Mouse (Mus musculus): ENCODE measurements around the gene Rad9a.

Gene Rad9a

DNA sequence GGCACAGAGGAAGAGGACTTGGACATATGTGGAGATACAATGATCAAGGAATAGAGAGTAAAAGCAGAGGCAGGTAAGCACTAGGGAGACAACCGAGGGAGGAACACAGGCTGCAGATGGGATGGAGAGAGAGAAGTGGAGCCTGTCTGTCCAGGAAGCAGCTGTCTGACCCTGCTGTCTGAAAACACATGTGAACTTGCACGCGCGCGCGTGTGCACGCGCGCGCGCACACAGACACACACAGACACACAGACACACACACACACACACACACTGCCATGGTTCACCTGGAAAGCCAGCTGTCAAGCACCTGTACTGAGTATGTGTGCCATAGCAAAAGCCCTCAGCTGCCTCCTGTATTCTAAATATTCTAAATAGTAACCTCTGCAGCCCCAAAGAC is 16.8 kb upstream of the Rad9a start:
- WGBS, result 95% methylated on average over 11 of the region's 11 CpGs

DNA sequence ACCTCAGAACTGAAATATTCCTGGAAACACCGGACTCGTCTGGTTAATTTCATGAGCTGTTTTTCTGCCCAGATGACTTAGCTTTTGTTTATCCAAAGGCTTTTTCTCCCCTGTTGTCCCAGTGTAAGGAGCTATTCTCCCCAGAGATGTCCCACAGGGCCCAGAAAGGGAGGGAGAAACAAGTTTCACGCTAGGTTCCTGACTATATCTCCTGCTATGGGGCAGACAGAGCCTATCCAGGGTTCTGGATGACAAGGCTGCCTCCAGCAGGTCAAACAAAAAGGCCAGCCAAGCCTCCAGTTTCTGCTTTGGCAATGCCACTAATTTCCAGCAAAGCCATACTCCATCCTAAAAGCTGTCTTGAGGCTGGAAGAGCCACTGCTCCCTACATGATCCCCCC is 16.4 kb upstream of the Rad9a start:
- WGBS, result 69% methylated on average over 3 of the region's 3 CpGs

GRCm38 (mm10) chr19:4217140-4217539 is 15.7 kb upstream of the Rad9a start:
- WGBS, result 47% methylated on average over 5 of the region's 5 CpGs

DNA sequence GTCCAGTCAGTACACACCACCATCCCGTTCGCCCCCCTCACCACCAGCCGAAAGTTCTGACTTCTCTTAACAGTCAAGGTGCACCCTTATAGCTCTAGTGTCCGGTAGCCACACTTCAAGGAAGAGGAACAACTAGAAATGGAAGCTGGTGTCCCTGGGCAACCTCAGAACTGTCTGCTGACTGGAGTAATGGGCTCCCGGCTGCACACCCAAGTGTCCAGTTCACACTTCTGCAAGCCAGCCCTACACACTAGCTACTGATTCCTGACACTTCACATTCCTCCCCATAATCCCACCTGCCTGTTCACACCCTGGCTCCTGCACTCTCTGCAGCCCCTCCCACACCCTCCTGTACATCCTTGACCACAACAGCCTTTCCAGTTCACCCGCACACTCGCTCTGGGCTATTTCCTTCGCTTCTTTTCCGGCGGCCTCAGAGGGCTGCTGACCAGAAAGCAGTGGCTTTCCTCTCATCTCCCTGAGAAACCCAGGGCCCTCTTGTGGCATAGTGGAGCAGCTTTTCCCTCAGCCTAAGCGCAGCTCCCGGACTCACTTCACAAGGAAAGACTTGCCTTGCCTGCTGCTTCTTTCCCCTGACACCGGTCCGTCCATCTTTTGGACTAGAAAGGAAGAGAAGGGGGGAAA is 14.7 kb upstream of the Rad9a start:
- WGBS, result 28% methylated on average over 14 of the region's 14 CpGs

DNA sequence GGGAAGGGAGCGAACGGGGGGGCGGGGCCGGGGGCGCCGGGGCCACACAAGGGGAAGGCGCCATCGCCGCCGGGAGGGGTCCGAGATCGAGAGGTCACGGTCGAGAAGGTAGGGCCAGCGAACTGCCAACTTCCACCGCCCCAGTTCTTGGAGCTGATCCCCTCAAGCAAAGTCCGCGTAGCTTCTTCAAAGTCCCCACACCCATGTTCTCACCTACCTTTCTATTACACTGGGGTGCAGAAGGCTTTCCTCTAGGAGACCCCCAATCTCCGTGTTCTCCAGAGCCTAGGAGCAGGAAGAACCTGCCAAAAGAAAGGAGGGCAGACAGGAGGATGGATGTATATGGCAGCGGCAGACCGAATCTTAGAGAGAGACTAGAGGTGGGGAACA is 14.0 kb upstream of the Rad9a start:
- 9% methylated on average over 16 of the region's 21 CpGs for WGBS

DNA sequence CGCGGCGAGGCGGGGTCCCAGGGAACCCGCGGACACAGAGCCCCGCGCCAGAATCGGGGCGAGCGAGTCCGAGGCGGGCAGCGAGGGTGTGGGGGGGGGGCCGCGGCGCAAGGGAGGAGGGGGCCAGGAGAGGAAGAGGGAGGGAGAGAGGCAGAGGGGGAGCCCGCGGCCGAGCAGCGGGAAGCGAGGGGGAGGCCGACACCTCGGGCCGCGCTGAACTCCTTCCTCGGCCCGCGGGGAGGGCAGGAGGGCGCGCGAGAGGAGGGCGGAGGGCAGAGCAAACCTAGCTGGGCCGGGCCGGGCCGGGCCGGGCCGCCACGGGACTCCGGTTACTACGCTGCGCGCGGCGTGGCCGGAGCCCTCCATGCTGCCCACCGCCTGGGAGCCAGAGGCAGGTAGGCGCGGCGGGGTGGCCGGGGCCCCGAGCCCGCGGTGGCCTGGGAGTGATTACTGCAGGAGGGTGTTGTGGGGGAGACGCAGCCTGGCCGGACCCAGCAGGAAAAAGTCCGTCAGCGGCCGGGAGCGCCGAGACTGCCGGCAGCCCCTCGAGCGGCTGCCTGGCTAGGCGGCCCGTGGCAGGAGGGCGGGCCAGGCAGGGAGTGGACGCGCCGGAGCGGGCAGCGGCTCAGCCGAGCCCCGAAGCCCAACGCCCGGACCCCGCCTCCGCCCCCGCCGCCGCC is 13.4 kb upstream of the Rad9a start:
- WGBS, result under 1% methylated on average over 56 of the region's 81 CpGs

GRCm38 (mm10) chr19:4214071-4214770 is 12.8 kb upstream of the Rad9a start, which contains the start of the genes Clcf1 and AC109138.7:
Clcf1 (plus strand) TSS chr19:4214238.
AC109138.7 (plus strand) TSS chr19:4214357.
- 2% methylated on average over 49 of the region's 49 CpGs for WGBS

- 38% methylated on average over 9 of the region's 9 CpGs for WGBS
These were observed 12.1 kb upstream of the Rad9a start for GRCm38 (mm10) chr19:4213524-4213974.

DNA sequence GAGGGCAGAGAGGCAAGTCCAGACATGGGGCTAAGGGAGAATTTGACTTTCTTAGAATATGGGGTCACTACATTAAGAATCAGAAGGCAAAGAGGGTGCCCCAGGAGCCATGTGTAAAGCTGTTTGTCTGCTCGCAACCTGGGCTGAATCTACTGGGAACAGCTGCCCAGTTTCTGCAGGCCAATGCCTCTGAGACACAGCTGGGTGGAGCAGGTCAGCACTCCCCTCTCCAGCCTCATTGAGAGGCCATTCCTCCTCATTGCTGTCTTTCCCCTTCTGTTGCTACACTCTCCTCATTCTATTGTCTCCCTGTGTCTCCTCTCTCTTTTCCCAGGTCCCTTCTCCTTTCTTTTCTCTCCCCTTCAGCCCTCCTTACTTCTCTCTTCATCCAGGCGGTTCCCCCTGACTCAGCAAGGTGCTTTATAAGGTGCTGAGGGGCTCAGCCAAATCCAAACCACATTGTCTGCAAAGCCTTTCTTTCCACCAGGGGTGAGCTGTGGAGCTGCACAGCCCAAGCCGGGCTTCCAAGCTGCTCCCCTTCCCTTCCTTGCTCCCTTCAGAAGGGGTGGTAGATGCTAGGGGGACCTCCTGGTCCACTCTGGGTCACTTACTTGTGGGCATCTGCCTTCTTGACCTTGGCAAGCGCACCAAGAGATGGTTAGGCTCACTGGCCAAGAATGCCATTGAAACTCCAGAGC is 10.6 kb upstream of the Rad9a start:
- WGBS, result 76% methylated on average over 4 of the region's 4 CpGs

DNA sequence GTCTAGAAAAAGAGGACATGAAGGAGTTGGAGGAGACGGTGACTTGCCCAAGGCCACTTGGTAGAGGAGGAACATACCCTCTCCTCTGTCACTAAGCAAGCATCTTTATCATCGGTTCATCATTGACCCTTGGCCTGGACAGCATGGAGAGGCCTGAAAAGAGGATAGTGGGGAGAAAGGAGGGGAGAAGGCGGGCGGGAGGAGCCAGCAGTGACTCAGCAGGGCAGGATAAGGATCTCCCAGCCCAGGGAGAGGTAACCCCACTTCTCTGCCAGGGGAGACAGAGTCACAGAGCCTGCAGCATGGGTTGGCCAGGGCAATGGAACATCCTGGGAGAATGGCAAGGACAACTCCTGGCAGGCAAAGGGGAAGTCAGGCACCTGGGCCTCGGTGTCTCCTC is 7.1 kb upstream of the Rad9a start:
- WGBS, result 84% methylated on average over 5 of the region's 5 CpGs

- 9% methylated on average over 2 of the region's 2 CpGs for WGBS
These were observed 5.5 kb upstream of the Rad9a start for GRCm38 (mm10) chr19:4206971-4207370.

DNA sequence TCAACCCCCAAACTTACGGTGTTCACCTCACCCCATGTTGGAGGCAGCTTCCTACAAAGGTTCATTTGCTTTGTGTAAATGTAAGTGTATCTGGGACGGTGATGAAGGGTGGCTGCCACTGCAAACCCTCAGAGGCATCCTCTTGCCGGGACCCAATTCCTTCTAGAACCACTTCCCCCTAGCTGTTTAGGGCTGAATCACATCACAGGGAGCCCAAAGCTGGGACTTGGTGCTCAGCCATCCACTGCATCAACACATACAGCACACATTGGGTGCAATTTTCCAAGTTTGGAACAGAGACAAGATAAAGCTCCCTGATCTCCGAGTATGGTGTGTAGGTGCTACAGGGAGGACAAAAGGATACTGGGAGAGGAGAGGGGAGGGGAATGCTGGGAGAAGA is 3.4 kb upstream of the Rad9a start:
- 54% methylated on average over 4 of the region's 4 CpGs for WGBS

DNA sequence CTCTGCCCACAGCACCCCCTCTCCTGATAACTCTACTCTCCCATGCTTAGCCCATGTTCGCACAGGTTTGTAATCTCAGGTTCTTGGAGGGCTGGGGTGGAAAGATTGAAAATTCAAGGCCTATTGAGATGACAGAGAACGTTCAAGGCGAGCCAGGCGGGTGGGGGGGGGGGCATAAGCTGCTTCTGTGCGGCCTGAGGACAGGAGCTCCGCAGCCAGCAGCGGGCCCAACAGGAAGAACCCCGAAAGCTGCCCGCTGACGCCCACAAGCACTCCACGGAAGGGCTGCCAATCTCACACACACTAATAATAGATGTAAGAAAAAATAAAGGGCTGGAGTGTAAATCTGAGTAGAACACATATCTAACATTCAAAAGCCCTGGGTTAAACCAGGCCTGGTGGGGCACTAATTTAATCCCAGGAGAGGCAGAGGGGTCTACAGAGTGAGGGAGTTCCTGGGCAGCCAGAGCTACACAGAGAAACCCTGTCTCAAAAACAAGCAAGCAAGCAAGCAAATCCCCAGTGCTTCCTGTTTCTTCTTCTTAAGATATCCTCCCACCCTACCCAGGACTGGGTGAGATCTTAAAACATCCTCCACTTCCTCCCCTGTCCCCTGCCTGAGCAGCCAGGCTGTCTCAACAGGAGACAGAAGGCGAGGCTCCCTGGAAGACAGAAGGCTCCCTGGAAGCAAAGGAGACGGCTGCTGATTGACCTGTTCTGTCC is 2.3 kb upstream of the Rad9a start:
- 24% methylated on average over 13 of the region's 13 CpGs for WGBS

DNA sequence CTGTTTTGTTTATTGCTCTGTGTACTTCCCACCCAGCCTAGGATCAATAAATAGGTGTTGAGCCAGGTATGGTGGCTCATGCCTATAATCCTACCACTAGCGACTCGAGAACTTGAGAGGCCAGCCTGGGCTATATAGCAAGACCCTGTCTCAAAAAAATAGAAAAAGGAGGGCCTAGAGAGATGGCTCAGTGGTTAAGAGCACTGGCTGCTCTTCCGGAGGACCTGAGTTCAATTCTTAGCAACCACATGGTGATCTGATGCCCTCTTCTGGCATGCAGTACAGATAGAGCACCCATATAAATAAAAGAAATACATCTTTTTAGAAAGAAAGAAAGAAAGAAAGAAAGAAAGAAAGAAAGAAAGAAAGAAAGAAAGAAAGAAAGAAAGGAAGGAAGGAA is 1.7 kb upstream of the Rad9a start:
- 51% methylated on average over 3 of the region's 3 CpGs for WGBS

DNA sequence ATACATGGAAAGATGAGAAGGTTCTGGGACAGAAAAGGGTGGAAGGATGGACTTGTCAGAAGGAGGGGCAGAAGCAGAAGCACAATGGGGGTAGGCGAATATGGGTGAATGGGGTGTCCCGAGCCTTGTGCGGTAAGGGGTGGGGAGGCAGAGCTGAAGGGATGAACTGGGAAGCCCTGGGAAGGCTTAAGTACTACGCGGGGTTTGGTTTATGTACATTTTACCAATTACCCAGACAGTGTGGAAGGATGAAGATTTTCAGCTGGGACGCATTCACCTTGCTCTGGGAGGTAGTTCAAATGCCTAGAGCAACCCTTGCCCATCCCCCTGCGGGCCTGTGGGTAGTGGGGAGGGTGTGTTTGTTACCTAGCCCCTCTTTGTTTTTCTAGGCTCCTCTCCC is 687 bp upstream of the Rad9a start:
- WGBS, result 28% methylated on average over 7 of the region's 7 CpGs

GRCm38 (mm10) chr19:4197180-4197579 is 4.3 kb downstream of the Rad9a start:
- 77% methylated on average over 3 of the region's 3 CpGs for WGBS

- WGBS, result 29% methylated on average over 5 of the region's 5 CpGs
These were observed 4.9 kb downstream of the Rad9a start for GRCm38 (mm10) chr19:4196548-4196947.

DNA sequence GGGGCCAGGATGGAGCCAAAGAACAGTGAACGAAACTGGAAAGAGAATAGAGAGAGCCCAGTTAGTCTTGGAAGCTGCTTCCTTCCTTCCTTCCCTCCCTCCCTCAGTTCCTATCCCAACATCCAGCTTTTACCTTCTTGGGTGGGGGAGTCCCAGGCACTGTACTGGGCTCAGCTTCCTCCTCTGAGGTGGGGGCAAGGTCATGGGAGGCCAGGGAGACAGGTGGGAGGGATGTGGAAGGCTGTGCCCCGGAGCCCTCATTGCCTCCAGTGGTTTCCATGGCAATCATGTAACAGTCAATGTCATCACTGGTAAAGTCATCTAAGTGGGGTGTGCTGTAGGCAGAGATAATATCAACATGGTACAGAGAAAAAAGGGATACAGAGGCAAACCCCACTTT is 5.4 kb downstream of the Rad9a start:
- WGBS, result 24% methylated on average over 2 of the region's 2 CpGs

- 67% methylated on average over 12 of the region's 12 CpGs for WGBS
These were observed 6.4 kb downstream of the Rad9a start for GRCm38 (mm10) chr19:4194776-4195650.

GRCm38 (mm10) chr19:4194021-4194724 is 7.3 kb downstream of the Rad9a start:
- WGBS, result 85% methylated on average over 8 of the region's 8 CpGs

Measured in cerebral cortex, adult 2 months (tissue).